Mouse (Mus musculus) MEL (cell line): Measurements from ENCODE around the gene Tap2.

ENCODE experiments used
- BHLHE40 ChIP-seq: IDR thresholded peaks from 2 replicates; pipeline ENCODE4 v1.6.1; 2012; ENCODE audit warnings: low read depth, mild to moderate bottlenecking, inconsistent platforms, low read length, improper control_type of control experiment, borderline replicate concordance
- CHD2 ChIP-seq: IDR thresholded peaks from 2 replicates; pipeline ENCODE4 v1.6.1; 2011; ENCODE audit warnings: low read length, improper control_type of control experiment
- CTCF ChIP-seq, 3 experiments: IDR thresholded peaks in 2 of 3; conservative IDR thresholded peaks in 1 of 3; 2 replicates each; pipeline ENCODE4 v1.5.1; 2011 to 2012; ENCODE audit warnings: low read length in 3 of 3, low read depth in 2 of 3, mild to moderate bottlenecking in 2 of 3, improper control_type of control experiment in 1 of 3, inconsistent platforms in 1 of 3, mixed read lengths in 1 of 3, moderate library complexity in 1 of 3; ENCODE audit not compliant: control insufficient read depth in 1 of 3, insufficient read depth in 1 of 3, poor library complexity in 1 of 3, severe bottlenecking in 1 of 3
- ELF1 ChIP-seq: IDR thresholded peaks from 2 replicates; pipeline ENCODE4 v1.6.1; 2014; ENCODE audit warnings: low read depth, mild to moderate bottlenecking, inconsistent platforms, low read length, improper control_type of control experiment, moderate library complexity
- GATA1 ChIP-seq: IDR thresholded peaks from 2 replicates; pipeline ENCODE4 v1.6.1; 2011; ENCODE audit warnings: low read depth, low read length, improper control_type of control experiment
- MAX ChIP-seq: IDR thresholded peaks from 2 replicates; pipeline ENCODE4 v1.6.1; 2011; ENCODE audit warnings: low read length, improper control_type of control experiment
- POLR2A ChIP-seq, 2 experiments: IDR thresholded peaks; 2 replicates each; pipeline ENCODE4 v1.6.1; 2011 to 2012; ENCODE audit warnings: low read length in 2 of 2, mild to moderate bottlenecking in 2 of 2, control low read depth in 1 of 2, improper control_type of control experiment in 1 of 2, low read depth in 1 of 2, moderate library complexity in 1 of 2; ENCODE audit not compliant: control insufficient read depth in 1 of 2, insufficient read depth in 1 of 2, poor library complexity in 1 of 2
- POLR2AphosphoS2 ChIP-seq: IDR thresholded peaks from 2 replicates; pipeline ENCODE4 v1.6.1; 2011; ENCODE audit warnings: low read length, improper control_type of control experiment
- TBP ChIP-seq: IDR thresholded peaks from 2 replicates; pipeline ENCODE4 v1.8.0; 2011; ENCODE audit warnings: low read depth, low read length, improper control_type of control experiment
- TCF12 ChIP-seq: IDR thresholded peaks from 2 replicates; pipeline ENCODE4 v1.6.1; 2014; ENCODE audit warnings: low read depth, mild to moderate bottlenecking, inconsistent platforms, low read length, improper control_type of control experiment, moderate library complexity
- USF1 ChIP-seq: IDR thresholded peaks from 2 replicates; pipeline ENCODE4 v1.6.1; 2014; ENCODE audit warnings: low read depth, mild to moderate bottlenecking, inconsistent platforms, low read length, improper control_type of control experiment, moderate library complexity
- USF2 ChIP-seq, 2 experiments: IDR thresholded peaks; 2 replicates each; pipeline ENCODE4 v1.6.1; 2011 to 2012; ENCODE audit warnings: improper control_type of control experiment in 2 of 2, low read length in 2 of 2, borderline replicate concordance in 1 of 2, inconsistent platforms in 1 of 2, low read depth in 1 of 2, mild to moderate bottlenecking in 1 of 2; ENCODE audit not compliant: insufficient read depth in 1 of 2

DNA sequence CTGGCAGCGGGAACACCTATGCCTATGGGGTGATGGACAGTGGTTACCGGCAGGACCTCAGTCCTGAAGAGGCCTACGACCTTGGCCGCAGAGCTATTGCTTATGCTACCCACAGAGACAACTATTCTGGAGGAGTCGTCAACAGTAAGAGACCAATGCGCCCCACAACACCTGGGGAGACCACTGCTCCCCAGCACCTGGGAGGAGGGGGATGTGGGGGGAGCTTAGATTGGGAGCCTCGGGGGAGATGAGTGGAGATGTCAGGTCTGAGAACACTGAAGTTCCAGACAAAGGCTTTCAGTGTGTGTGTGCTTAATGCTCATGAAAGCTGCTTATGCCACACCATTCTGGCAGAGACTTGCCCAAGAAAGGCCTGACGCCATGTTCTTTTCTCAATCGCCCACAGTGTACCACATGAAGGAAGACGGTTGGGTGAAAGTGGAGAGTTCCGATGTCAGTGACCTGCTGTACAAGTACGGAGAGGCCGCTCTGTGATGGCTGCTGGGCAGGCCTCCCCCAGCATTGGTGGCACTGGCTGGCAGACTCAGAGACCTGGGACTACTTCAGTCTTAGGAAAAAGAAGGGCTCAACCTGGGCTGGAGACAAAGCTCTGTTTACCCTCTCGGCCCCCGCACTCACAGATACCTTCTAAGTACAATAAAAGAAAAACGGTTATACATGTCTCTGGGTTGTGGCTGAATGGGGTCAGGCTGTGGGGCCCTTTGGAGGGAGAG lies 2.4 kb upstream of the Tap2 start:
- TF ChIP-seq CTCF (IDR thresholded peaks at IDR 0.05 in 2 of 3, conservative IDR thresholded peaks at IDR 0.05 in 1 of 3; ENCODE audit: control insufficient read depth in 1 of 3, insufficient read depth in 1 of 3, low read depth in 2 of 3, low read length in 3 of 3, poor library complexity in 1 of 3, severe bottlenecking in 1 of 3) (no peak), BHLHE40 (no peak), POLR2A (IDR thresholded peaks at IDR 0.05; ENCODE audit: control insufficient read depth in 1 of 2, insufficient read depth in 1 of 2, low read depth in 1 of 2, low read length in 2 of 2, poor library complexity in 1 of 2) (no peak), USF2 (IDR thresholded peaks at IDR 0.05; ENCODE audit: borderline replicate concordance in 1 of 2, insufficient read depth in 1 of 2, low read depth in 1 of 2, low read length in 2 of 2) (no peak), TCF12 (no peak), MAX (no peak), TBP (no peak), USF1 (no peak), POLR2AphosphoS2 (no peak), ELF1 (no peak), GATA1 (no peak), CHD2 (no peak)
